Mouse (Mus musculus) effector memory CD4-positive, alpha-beta T cell, adult 7 months (primary cell): ENCODE measurements around the gene Zfyve19. TPM values are rescaled to one million over a fixed set of nuclear protein-coding genes. Genes with fewer than 3 reads are reported as not detected.

Source experiments
- polyA plus RNA-seq: library from polyadenylated mRNA; unstranded; fragments of 100-300 nt; shearing (Covaris generic); gene quantifications from one replicate; pipeline ENCODE4 v1.2.1, GENCODE M21; 2017

Zfyve19 gene
- 32.0 TPM for polyA plus RNA-seq

DNA sequence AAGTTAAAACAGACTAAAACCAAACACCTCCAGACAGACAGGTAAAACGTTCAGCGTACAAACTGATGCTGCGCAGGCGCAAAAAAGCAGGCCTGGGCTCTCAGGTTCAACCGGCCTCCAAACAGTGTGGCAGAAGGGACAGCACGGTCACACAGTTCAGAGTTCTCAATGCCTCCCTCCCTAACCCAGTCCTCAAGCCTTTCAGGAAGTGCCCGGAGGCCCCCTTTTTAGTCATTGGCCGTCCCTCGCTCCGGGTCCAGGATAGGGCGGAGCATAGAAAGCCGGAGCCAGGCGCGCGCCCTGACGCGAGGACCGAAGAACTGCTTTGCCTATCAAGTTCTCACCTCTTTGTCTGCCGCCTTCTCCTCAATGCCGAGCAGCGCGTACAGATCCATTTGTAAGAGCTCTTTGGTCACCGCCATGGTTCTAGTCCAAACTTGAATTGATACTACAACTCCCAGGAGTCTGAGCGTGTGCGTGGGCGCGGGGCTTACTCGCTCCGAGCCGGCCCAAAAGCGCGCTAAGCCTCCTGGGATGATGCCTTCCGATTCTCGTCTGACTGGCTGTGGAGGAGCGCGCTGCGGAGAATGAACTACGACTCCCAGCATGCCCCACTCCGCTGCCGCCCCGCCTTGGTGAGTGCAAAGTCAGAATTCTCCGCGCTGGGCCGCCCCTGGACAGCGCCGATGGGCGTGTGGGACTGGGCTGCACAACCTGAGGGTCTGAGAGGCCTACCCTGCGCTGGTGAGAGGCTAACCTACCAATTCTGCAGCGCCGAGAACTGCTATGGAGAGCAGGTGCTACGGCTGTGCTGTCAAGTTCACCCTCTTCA, at the start of gene Zfyve19, which contains the start of gene Dnajc17:
Zfyve19 (plus strand) TSS at position 274 of the 832 bp plus-strand sequence.
Dnajc17 (minus strand) TSS at position 452 of the 832 bp plus-strand sequence.

GRCm38 (mm10) chr2:119166901-119167865, 41.2 kb upstream of the Zfyve19 start, which contains the start of gene Gchfr:
Gchfr (plus strand) TSS chr2:119167773.

DNA sequence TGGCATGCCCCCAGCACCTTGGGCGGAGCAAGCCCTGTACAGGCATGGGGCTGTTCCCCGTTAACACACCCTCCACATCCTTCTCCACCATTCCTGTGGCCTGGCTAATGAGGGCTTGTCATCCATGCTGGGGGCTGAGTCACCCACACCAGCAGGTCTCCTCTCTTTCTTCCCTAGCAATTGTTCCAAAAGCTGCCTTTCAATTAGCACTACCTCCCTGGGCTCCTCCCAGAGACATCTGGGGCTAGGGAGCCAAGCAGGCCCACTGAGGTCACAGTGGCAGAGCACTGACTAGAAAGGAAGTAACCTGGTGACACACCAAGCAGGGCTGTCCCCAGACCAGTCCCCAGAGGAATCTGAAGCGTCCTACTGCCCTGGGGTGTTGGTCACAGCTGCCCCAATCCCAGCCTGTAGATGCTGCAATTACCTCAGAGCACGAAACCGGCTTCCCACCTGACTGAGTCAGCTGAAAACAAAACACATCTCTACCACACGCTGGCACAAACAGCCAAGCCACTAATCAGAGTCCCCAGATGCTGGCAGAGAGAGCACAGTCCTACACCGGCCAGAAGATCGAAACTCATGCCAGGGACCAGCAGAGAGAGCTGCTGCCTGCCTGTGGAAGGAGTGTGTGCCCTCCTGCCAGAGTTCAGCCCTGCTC, 34.3 kb upstream of the Zfyve19 start, which contains the start of gene Gm14137:
Gm14137 (plus strand) TSS at position 519 of the 661 bp plus-strand sequence.

GRCm38 (mm10) chr2:119229775-119230704, 21.6 kb downstream of the Zfyve19 start, which contains the start of gene Ppp1r14d:
Ppp1r14d (minus strand) TSS chr2:119229906.

GRCm38 (mm10) chr2:119237210-119237870, 28.9 kb downstream of the Zfyve19 start, which contains the start of gene Spint1:
Spint1 (plus strand) TSS chr2:119237362.

Other genes with a start within 250 kb of the Zfyve19 start
- gene Ccdc32, start 179.2 kb upstream of the Zfyve19 start, polyA plus RNA-seq, result 11.3 TPM
- 3.2 TPM for gene Rpusd2, start 173.8 kb upstream of the Zfyve19 start, polyA plus RNA-seq
- 1.2 TPM for gene Knl1, start 161.5 kb upstream of the Zfyve19 start, polyA plus RNA-seq
- 2.1 TPM for gene Rad51, start 95.8 kb upstream of the Zfyve19 start, polyA plus RNA-seq
- 25.3 TPM for gene Rmdn3, start 51.6 kb upstream of the Zfyve19 start, polyA plus RNA-seq
- gene Gchfr, start 40.8 kb upstream of the Zfyve19 start, polyA plus RNA-seq, result not detected
- not detected for gene Gm14137, start 34.1 kb upstream of the Zfyve19 start, polyA plus RNA-seq
- 17.9 TPM for gene Dnajc17, start 178 bp downstream of the Zfyve19 start, polyA plus RNA-seq
- gene Ppp1r14d, start 21.3 kb downstream of the Zfyve19 start, polyA plus RNA-seq, result not detected
- 0.39 TPM for gene Spint1, start 28.7 kb downstream of the Zfyve19 start, polyA plus RNA-seq
- not detected for gene Rhov, start 62.7 kb downstream of the Zfyve19 start, polyA plus RNA-seq
- gene Vps18, start 80.1 kb downstream of the Zfyve19 start, polyA plus RNA-seq, result 10.1 TPM
- gene Dll4, start 117.2 kb downstream of the Zfyve19 start, polyA plus RNA-seq, result not detected
- not detected for gene Chac1, start 142.6 kb downstream of the Zfyve19 start, polyA plus RNA-seq